In genomic region chr13:91374141-91374540, GRCm38 (mm10) we compare ENCODE assay signal across 9 mouse cellular contexts.
DNase-seq lines count a peak whose midpoint lies in the region; ATAC-seq and TF ChIP-seq lines count a peak whose summit lies in the region.
"Had no signal": no experiment of that assay in that cellular context is flagged by ENCODE, and none has a peak within 500 bp of the region (broad histone marks: within the 10 kb centered on the region; RNA-seq: fewer than 3 reads in every experiment).

No protein-coding gene starts in this region.

- no peak overlapping the region for H3K4me2 ChIP-seq in liver, postnatal 0 days (ENCODE audit: low read depth, low read length)
- H3K4me2 ChIP-seq in heart, embryonic 14.5 days (ENCODE audit: low read length) = no peak overlapping the region; the same call in 1 of the 2 replicates
- H3K4me2 ChIP-seq in neural tube, embryonic 13.5 days = no peak overlapping the region

- H3K9ac ChIP-seq in liver, adult 2 months (ENCODE audit: low read depth, low read length) = no peak overlapping the region
- no peak overlapping the region for H3K9ac ChIP-seq in liver, postnatal 0 days (replicated peaks)
- H3K9ac ChIP-seq in heart, embryonic 14.5 days (ENCODE audit: low read length) = no peak overlapping the region
- H3K9ac ChIP-seq in neural tube, embryonic 13.5 days = no peak overlapping the region

- no peak overlapping the region for H3K4me3 ChIP-seq in liver, adult 2 months (ENCODE audit: insufficient read depth, low read depth, low read length)
- H3K4me3 ChIP-seq in liver, postnatal 0 days (ENCODE audit: low read depth, low read length) = no peak overlapping the region
- H3K4me3 ChIP-seq in embryonic facial prominence, embryonic 10.5 days = no peak overlapping the region
- no peak overlapping the region for H3K4me3 ChIP-seq in heart, embryonic 14.5 days (ENCODE audit: control insufficient read depth in 1 of 2, insufficient read depth in 1 of 2, low read depth in 1 of 2, low read length in 2 of 2)
- no peak overlapping the region for H3K4me3 ChIP-seq in neural tube, embryonic 13.5 days

- no peaks in the 10 kb centered on the region for H3K79me2 ChIP-seq in liver, adult 2 months (ENCODE audit: control insufficient read depth, insufficient read depth, low read length)

- TF ChIP-seq CTCF in liver, adult 2 months (IDR thresholded peaks at IDR 0.05; ENCODE audit: low read depth, low read length) = no peak
- TF ChIP-seq CTCF in liver, postnatal 0 days (IDR thresholded peaks at IDR 0.05; ENCODE audit: low read depth) = no peak

- no peak for ATAC-seq in liver, postnatal 0 days
- ATAC-seq in heart, embryonic 14.5 days (ENCODE audit: insufficient number of reproducible peaks, insufficient read depth, low FRiP score, low read depth) = no peak
- ATAC-seq in neural tube, embryonic 13.5 days (ENCODE audit: low read depth) = no peak

- TF ChIP-seq EP300 in liver, postnatal 0 days (IDR thresholded peaks at IDR 0.05; ENCODE audit: low read depth) = no peak

- H3K4me1 ChIP-seq in liver, adult 2 months (ENCODE audit: control insufficient read depth, insufficient read depth, low read length) = no peaks in the 10 kb centered on the region; the same call in 1 of the 2 replicates
- peaks cover 21% of the 10 kb centered on the region for H3K4me1 ChIP-seq in liver, postnatal 0 days (ENCODE audit: insufficient read depth)
- peaks cover 54% of the 10 kb centered on the region for H3K4me1 ChIP-seq in embryonic facial prominence, embryonic 10.5 days
- H3K4me1 ChIP-seq in heart, embryonic 14.5 days (ENCODE audit: control insufficient read depth in 2 of 2, insufficient read depth in 2 of 2, low read length in 2 of 2) = peaks cover 25 to 30% of the 10 kb centered on the region in 2 experiments
- peaks cover 52% of the 10 kb centered on the region for H3K4me1 ChIP-seq in neural tube, embryonic 13.5 days (replicated peaks)

- no peaks in the 10 kb centered on the region for H3K36me3 ChIP-seq in liver, adult 2 months (ENCODE audit: control insufficient read depth, insufficient read depth, low read length)
- H3K36me3 ChIP-seq in liver, postnatal 0 days (replicated peaks; ENCODE audit: insufficient read depth, low read length) = no peaks in the 10 kb centered on the region
- H3K36me3 ChIP-seq in embryonic facial prominence, embryonic 10.5 days (replicated peaks) = no peaks in the 10 kb centered on the region
- no peaks in the 10 kb centered on the region for H3K36me3 ChIP-seq in heart, embryonic 14.5 days (ENCODE audit: control insufficient read depth, insufficient read depth, low read length)
- H3K36me3 ChIP-seq in neural tube, embryonic 13.5 days = no peaks in the 10 kb centered on the region
- H3K36me3 ChIP-seq: G1E had no signal

- H3K27ac ChIP-seq in liver, adult 2 months (replicated peaks; ENCODE audit: insufficient read depth, low read depth, low read length) = no peak overlapping the region
- H3K27ac ChIP-seq in liver, postnatal 0 days (ENCODE audit: low read depth) = no peak overlapping the region
- H3K27ac ChIP-seq in embryonic facial prominence, embryonic 10.5 days (replicated peaks) = peak overlapping the region; percentile 98
- H3K27ac ChIP-seq in heart, embryonic 14.5 days (replicated peaks in 1 of 2; ENCODE audit: control insufficient read depth in 1 of 2, insufficient read depth in 1 of 2, low read depth in 2 of 2, low read length in 2 of 2) = peak overlapping the region; percentile 27 to 41; a peak in 2 of 4 replicates
- H3K27ac ChIP-seq in neural tube, embryonic 13.5 days (replicated peaks) = peak overlapping the region; percentile 46

- no peak for TF ChIP-seq POLR2A in liver, adult 2 months (IDR thresholded peaks at IDR 0.05; ENCODE audit: extremely low read depth, insufficient read depth, low read length)

- no peaks in the 10 kb centered on the region for H3K27me3 ChIP-seq in liver, adult 2 months (ENCODE audit: control insufficient read depth, insufficient read depth, low read length)
- H3K27me3 ChIP-seq in liver, postnatal 0 days (ENCODE audit: insufficient read depth, low read length) = no peaks in the 10 kb centered on the region
- no peaks in the 10 kb centered on the region for H3K27me3 ChIP-seq in embryonic facial prominence, embryonic 10.5 days (replicated peaks; ENCODE audit: low read depth, poor library complexity, severe bottlenecking)
- H3K27me3 ChIP-seq in heart, embryonic 14.5 days (ENCODE audit: control insufficient read depth, insufficient read depth, low read length) = no peaks in the 10 kb centered on the region
- no peaks in the 10 kb centered on the region for H3K27me3 ChIP-seq in neural tube, embryonic 13.5 days

- H3K9me3 ChIP-seq in liver, postnatal 0 days (ENCODE audit: low read length) = no peaks in the 10 kb centered on the region
- H3K9me3 ChIP-seq in embryonic facial prominence, embryonic 10.5 days = no peaks in the 10 kb centered on the region
- H3K9me3 ChIP-seq in heart, embryonic 14.5 days (ENCODE audit: control insufficient read depth, low read length) = no peaks in the 10 kb centered on the region
- H3K9me3 ChIP-seq in neural tube, embryonic 13.5 days = peaks cover 3% of the 10 kb centered on the region; the same call in 1 of the 2 replicates
- H3K9me3 ChIP-seq: G1E had no signal

- 69% methylated on average over 3 of the region's 3 CpGs for WGBS in liver, adult 2 months
- WGBS in liver, postnatal 0 days (ENCODE audit: insufficient replicate concordance) = 68% methylated on average over 3 of the region's 3 CpGs
- 16% methylated on average over 3 of the region's 3 CpGs for whole genome bisulfite sequencing in embryonic facial prominence, embryonic 10.5 days
- 70% methylated on average over 3 of the region's 3 CpGs for WGBS in heart, embryonic 14.5 days
- WGBS in neural tube, embryonic 13.5 days = 6% methylated on average over 3 of the region's 3 CpGs

- DNase-seq in liver, adult 2 months (ENCODE audit: extremely low read depth, low read depth, low spot score) = peak; percentile 5
- no peak for DNase-seq in liver, postnatal 0 days
- peak; percentile 73 for DNase-seq in embryonic facial prominence, embryonic 10.5 days (ENCODE audit: low spot score)
- DNase-seq in kidney, postnatal 36 days = peak; percentile 70 to 80
- no peak for DNase-seq in cerebellum, adult 11-12 months
- DNase-seq in urinary bladder, postnatal 36 days (ENCODE audit: low spot score in 2 of 2) = no peak

Comparison
In these comparisons a context has a peak if more than half of its experiments do, and no peak if none do; other contexts are left out.
1. DNase-seq: peak in liver, adult 2 months (single experiment), embryonic facial prominence, embryonic 10.5 days (single experiment) and kidney, postnatal 36 days (2 of 2); none in liver, postnatal 0 days (single experiment), cerebellum, adult 11-12 months (single experiment) and urinary bladder, postnatal 36 days (0 of 2).
2. H3K27ac ChIP-seq: peak in embryonic facial prominence, embryonic 10.5 days (single experiment), heart, embryonic 14.5 days (2 of 2) and neural tube, embryonic 13.5 days (single experiment); none in liver, adult 2 months (single experiment) and liver, postnatal 0 days (single experiment).